Mouse (Mus musculus): Measurements from ENCODE around the gene Car15. TPM values are rescaled to one million over a fixed set of nuclear protein-coding genes. Genes with fewer than 3 reads are reported as not detected.

The Car15 gene
- 0.38 and 0.86 TPM in 2 replicates for polyA plus RNA-seq (2015; fragmentation: Nextera tagmentation; extraction: Ambion mirVana)

DNA sequence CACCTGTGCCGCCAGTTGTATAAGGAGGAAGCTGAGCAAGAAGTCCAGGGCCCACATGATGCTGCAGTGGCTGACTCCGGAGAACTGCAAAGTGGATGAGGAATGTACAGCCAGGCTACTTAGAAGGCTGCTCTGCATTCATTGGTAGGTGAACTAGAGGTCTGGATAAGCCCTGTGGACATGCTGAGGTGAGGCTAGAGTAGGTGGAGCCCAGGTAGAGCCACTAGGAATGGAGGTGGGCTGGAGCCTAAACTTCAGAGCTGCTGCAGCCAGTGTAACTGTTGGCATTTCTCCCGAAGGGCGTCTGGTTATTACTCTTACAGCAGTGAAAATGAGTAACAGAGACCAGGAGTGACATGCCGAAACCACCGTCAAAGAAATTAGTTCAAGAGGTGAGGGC, at the start of gene Car15:
Car15 (minus strand) TSS at position 314 of the 400 bp plus-strand sequence.

DNA sequence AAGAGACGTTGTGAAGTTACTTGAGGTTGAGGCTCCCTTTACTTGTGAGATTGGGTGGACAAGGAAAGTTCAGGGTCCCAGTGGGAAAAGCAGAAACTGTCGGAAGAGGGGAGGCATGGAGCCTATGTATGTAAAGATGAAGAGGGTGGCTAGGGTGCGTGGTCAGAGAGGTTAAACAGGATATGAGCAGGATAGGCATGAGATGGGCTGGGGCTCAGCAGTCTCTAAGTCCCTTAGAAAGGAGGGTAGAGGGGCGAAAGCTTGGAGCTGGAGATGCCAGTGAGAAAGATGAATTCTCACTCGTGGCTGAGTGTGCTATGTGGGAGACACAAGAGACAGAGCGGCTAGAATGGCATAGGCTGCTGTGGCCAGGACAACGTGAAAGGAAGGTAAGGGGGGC, 5.3 kb downstream of the Car15 start, which contains the start of gene B830017H08Rik:
B830017H08Rik (plus strand) TSS at position 301 of the 400 bp plus-strand sequence.

GRCm38 (mm10) chr16:17796971-17797811, 41.0 kb downstream of the Car15 start, which contains the start of gene Scarf2:
TSS of gene Scarf2 (plus strand) at chr16:17797282.

Other genes starting within 250 kb of the Car15 start
- 6.6 and 7.0 TPM in 2 replicates for gene Smpd4, start 219.0 kb downstream of the Car15 start, polyA plus RNA-seq (2015; fragmentation: Nextera tagmentation; extraction: Ambion mirVana)
- 2.9 TPM in 2 replicates for gene Ccdc74a, start 191.9 kb downstream of the Car15 start, polyA plus RNA-seq (2015; fragmentation: Nextera tagmentation; extraction: Ambion mirVana)
- 20.2 and 21.1 TPM in 2 replicates for gene Med15, start 105.5 kb downstream of the Car15 start, polyA plus RNA-seq (2015; fragmentation: Nextera tagmentation; extraction: Ambion mirVana)
- gene Klhl22, start 78.7 kb downstream of the Car15 start, polyA plus RNA-seq (2015; fragmentation: Nextera tagmentation; extraction: Ambion mirVana), result 40.6 and 43.2 TPM in 2 replicates
- 8.1 and 13.0 TPM in 2 replicates for gene Scarf2, start 41.1 kb downstream of the Car15 start, polyA plus RNA-seq (2015; fragmentation: Nextera tagmentation; extraction: Ambion mirVana)
- not detected in 2 replicates for gene B830017H08Rik, start 5.2 kb downstream of the Car15 start, polyA plus RNA-seq (2015; fragmentation: Nextera tagmentation; extraction: Ambion mirVana)
- 0.12 TPM in 1 of 2 replicates, not detected in the other for gene Gm20518, start 53.3 kb upstream of the Car15 start, polyA plus RNA-seq (2015; fragmentation: Nextera tagmentation; extraction: Ambion mirVana)
- gene Tssk1, start 55.9 kb upstream of the Car15 start, polyA plus RNA-seq (2015; fragmentation: Nextera tagmentation; extraction: Ambion mirVana), result 0.06 TPM in 1 of 2 replicates, not detected in the other
- 27.3 and 28.6 TPM in 2 replicates for gene Dgcr2, start 60.2 kb upstream of the Car15 start, polyA plus RNA-seq (2015; fragmentation: Nextera tagmentation; extraction: Ambion mirVana)
- not detected in 2 replicates for gene Tssk2, start 60.3 kb upstream of the Car15 start, polyA plus RNA-seq (2015; fragmentation: Nextera tagmentation; extraction: Ambion mirVana)
- 16.1 and 17.6 TPM in 2 replicates for gene Ess2, start 73.0 kb upstream of the Car15 start, polyA plus RNA-seq (2015; fragmentation: Nextera tagmentation; extraction: Ambion mirVana)
- not detected in 2 replicates for gene Gsc2, start 76.7 kb upstream of the Car15 start, polyA plus RNA-seq (2015; fragmentation: Nextera tagmentation; extraction: Ambion mirVana)
- 12.0 and 57.5 TPM in 2 replicates for gene Slc25a1, start 89.9 kb upstream of the Car15 start, polyA plus RNA-seq (2015; fragmentation: Nextera tagmentation; extraction: Ambion mirVana)
- gene Vpreb2, start 142.1 kb upstream of the Car15 start, polyA plus RNA-seq (2015; fragmentation: Nextera tagmentation; extraction: Ambion mirVana), result not detected in 2 replicates
- 64.5 and 71.5 TPM in 2 replicates for gene Dgcr6, start 214.5 kb upstream of the Car15 start, polyA plus RNA-seq (2015; fragmentation: Nextera tagmentation; extraction: Ambion mirVana)